Mouse (Mus musculus): Measurements from ENCODE around the gene Foxe3.

- TF ChIP-seq CTCF (IDR thresholded peaks at IDR 0.05; ENCODE audit: control insufficient read depth, insufficient read depth, insufficient read length): no peak
- TF ChIP-seq MAX (IDR thresholded peaks at IDR 0.05): no peak
- TF ChIP-seq USF1 (IDR thresholded peaks at IDR 0.05; ENCODE audit: low read depth): no peak
Measured at GRCm38 (mm10) chr4:114897853-114898252, 28.0 kb downstream of the Foxe3 start.
